Mouse (Mus musculus) T-helper 1 cell (primary cell): Measurements from ENCODE around the gene Tmem47.

Source experiments
- in situ Hi-C: fragments of 300-600 bp; cut with MboI, MseI; formaldehyde crosslinking; loops from one replicate; pipeline ENCODE4 v1.15.1; 2025; ENCODE audit warnings: high pct_unique_total_duplicates

The Tmem47 gene

DNA sequence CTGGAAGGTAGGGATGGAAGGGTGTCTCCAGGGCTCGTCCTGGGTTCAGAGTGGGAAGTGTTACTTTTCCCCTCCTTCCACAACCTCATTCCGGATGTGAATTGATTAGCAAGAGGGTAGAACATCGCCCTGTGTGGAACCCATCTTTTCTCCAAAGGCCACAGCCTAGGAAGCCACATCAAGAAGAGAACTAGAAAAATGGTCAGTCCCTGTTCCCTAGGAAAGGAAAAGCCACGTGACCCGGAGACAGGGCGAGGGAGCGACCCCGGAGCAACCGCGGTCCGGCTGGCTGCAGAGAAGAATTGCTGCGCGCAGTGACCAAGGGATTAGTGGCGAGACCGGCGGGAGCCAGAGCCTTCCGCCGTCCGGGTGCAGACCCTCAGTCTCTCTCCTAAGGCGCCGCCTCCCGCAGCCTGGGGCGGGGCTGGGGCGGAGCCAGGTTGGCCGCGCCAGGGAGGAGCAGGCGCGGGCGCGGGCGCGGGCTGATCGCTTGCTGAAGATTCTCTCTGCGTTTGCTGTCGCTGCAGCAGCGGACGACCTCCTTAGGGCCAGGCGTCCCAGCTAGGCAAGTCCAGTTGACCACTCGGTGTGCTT is at the start of gene Tmem47:
Gene Tmem47, plus strand, starts transcription at position 489 of the 594 bp plus-strand sequence.
- in situ Hi-C loops = no loop called here

DNA sequence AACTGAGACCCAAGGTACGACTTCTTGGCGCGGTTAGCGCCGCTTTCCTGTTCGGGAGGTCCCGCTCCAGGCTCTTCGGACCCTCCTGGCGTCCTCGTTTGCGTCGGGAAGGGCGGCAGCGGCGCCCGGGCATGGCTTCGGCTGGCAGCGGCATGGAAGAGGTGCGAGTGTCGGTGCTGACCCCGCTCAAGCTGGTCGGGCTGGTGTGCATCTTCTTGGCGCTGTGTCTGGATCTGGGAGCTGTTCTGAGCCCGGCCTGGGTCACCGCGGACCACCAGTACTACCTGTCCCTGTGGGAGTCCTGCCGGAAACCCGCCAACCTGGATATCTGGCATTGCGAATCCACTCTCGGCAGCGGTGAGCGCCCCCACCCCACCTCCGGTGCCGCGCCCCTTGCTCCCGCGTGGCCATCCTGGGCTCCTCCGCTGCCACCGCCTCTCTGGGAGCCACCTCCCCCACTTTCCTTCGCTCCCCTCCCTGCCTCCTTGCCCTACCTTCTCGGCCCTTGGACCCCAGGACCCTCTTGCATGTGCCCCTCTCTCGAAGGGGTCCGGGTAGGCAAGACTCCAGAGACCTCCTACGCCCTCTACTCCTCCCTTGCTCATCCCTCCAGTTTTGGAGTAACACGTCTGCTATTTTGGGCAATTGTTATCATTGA is 435 bp downstream of the Tmem47 start:
- in situ Hi-C loops = no loop called here

DNA sequence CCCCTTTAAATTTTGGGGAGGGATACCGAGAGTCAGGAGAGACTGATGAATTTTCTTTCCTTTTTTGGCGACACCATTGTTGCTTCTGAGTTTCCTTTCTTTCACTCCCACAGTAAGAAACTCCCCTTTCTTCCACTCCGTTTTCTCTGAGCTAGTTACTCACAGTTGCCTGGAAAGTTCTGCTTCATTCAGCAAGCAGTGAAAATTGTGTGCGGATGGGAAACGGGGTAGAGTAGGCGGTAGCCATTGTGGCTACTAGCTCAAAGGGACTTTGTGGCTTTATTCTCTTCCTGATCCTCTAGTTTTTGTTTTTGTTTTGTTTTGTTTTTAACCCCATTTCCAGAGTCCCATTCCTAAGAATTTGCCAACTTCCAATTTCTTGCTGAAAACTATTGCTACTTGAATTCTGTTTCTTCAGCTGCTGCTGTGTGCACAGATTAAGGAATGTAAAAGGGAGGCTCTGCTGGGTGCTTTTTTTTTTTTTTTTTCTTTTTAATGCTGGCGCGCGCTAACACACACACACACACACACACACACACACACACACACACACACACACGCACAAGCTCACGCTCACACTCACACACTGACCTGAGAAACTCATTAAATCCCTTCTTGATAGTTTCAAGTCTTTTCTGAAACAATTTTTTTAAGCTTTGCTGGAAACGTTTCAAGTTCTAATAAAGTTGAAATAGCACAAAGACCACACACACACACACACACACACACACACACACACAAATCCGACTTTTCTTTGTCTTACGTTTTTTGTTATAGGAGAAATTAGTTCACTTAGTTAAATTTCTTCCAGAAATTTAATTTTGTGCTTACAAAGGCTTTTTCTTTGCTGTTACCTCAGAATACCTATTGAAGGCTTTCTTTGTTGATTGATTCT is 1.5 kb downstream of the Tmem47 start:
- in situ Hi-C loops = no loop called here

DNA sequence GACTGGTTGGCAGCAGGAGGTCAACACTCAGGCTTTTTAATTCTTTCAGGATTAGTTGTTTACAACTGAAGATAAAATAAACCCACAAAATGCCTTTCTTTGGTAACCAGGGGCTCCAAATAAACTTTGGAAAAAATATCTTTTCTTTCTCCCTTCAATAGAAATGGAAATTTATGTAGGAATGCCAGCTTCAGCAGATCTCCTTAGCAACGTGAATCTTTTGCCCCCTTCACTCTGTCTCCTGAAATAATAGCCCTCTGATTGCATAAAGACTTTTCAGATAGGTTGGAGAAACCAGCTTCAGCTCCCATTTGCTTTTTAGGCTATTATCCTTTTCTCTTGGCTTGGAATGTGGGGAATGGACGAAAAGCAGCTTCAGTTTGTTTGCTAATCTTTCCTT is 2.2 kb downstream of the Tmem47 start:
- in situ Hi-C loops = no loop called here

DNA sequence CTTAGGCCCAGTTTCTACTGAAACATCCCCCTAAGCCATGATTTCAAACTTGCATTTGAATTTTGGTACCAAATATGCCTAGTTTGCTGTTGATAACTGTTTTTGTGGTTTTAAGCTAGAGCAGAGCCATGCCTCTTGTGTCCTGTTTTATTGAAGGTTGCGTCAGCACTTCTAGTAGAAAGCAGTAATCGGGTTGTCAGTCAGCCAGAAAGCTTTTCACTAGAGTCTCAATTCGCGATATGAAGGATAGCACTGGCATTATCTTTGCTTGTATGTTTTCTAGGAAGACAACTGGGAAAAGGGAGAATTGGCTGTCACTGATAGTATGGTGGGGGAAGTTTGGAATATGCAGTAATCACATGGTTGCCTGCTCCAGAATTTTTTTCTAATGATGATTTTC is 3.3 kb downstream of the Tmem47 start:
- in situ Hi-C loops = no loop called here

DNA sequence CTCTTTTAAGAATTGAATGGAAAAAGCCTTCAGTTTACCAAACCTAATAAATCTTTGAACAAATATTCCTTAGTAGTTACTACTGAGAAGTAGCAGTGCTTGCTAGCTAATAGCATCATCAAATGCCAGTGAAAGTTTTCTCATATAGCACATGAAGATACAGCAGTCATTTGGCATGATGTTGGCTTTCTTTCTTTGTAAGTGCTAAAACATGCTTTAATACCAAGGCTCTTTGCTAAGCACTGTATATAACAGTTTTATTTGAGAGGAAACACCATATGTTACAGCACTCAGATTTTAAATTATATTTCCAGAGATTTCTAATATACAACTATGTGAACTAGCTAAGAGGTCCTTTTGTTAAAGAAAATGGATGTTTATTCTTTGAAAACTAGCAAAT is 8.0 kb downstream of the Tmem47 start:
- in situ Hi-C loops = no loop called here

DNA sequence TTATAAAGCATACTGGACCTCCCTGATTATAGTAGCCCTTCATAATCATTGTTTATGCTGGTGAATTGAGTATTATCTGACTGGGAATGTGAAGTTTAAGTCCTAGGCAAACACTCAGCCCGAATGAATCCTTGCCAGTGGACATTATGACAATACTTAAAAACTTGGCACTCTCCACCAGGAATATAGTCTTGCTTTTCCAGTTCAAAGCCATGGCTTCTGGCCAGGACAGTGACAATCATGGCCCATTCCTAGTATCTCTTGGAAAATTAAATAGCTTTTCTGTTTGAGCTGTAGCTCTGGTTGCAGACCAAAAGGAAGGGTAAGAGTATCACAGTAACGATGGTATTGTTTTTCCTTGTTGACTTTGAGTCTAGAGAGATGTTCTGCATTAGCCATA is 10.5 kb downstream of the Tmem47 start:
- in situ Hi-C loops = no loop called here

DNA sequence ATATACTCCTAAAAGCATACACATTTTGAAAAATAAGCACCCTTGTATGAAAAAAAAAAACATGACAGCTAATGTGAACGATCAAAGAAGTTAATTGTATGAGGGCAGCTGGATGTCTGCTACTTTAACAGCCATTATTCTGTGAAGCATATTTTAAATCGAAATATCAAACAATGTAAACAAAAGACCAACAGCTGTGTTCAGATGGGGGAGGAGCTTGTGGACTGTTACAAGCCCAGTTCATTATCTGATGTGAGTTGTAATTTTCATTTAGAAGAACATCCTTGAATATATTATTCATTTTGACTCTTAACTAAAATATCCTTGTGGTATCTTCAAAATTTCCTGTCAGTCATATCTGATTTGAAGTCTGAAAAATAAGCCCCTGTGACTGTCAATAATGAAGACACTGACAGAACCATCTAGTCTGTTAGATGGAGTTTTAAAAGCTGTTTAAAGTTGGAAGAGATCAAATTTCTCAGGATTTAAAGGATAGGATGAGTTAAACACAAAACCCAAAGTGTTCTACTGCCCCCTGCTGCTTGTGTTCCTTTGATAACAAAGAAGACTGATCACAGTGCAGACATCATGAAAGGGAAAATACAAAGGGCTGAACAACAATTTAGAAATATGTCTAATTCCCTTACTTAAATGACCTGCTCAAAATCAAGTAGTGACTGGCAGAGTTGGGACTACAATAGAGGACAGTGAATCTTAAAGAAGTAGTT is 14.7 kb downstream of the Tmem47 start:
- in situ Hi-C loops = no loop called here

DNA sequence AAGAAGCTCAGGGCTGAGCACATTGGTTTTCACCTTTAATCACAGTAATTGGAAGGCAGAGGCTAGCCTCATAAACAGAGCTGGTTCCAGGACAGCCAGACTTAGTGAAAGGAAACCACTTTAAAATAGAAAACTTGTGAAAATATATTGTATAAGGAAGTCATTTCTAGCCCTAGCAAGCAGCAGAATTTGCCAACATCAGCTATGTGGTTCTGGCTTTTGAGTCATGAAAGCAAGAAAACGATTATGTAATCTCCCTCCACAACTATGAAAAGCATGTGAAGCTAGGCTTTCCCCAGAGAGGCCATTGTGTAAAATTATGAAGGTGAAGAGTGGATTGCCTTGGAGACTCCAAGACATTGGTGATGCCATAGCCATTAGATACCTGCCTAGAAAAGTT is 76.9 kb downstream of the Tmem47 start:
- in situ Hi-C loops = loop anchor here (10.0 kb wide), 1 partner anchor 493 kb away; no protein-coding TSS in a partner anchor
